Mouse (Mus musculus): Measurements from ENCODE around the gene Ubac2.

Ubac2 gene

DNA sequence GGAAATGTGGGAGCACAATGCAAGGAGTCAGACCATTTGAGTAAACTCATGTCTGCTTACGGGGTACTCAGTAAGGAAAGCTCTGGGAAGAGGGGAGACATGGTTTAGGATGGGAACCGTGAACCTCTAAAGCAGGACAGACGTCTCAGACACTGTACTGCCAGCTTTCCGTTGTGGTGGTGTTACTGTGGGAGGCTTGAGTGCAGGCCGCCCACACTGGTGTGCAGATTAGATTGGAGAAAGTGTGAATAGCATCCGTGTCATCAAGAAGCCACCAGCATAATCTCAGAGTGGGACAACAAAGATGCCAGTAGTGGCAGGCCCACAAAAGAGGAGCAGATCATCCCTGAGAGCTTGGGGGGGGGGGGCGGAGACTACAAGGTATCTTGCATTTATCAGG is 123.8 kb downstream of the Ubac2 start:
- DNase-seq (ENCODE audit: low spot score in 2 of 2) = no peak

DNA sequence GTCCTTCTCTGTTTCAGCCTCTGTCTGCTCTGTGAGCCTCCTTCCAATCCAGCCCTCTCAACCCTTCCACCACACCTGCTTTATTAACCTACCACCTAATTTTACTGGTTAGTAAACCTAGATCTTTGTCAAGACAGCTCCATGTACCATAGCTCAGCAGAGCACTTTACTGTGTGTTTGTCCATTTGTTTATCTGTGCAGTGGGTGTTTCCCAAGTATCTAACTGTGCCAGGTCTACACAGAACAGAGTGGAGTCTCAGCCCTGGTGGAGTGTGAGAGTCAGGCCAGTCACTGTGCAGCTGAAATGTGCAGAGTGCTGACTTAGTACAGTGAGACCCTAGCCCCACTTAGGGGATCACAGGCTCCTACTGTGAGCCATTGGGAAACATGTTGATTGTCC is 125.4 kb downstream of the Ubac2 start:
- DNase-seq (ENCODE audit: low spot score in 2 of 2) = no peak

DNA sequence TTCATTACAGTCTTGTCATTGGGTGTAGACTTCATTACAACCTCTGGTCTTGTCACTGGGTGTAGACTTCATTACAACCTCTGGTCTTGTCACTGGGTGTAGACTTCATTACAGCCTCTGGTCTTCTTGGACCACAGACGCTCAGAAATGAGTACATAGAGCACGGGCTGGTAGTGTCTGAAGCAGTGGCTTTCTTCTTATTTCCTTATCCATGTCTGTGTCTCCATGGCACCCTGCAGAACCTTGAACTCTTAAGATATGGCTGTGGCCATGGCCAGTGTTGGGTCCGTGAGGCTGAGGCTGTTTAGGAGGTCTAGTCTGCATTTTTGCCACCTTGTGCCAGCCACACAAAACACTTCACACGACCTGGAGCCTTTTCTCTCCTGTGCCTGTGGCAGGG is 129.8 kb downstream of the Ubac2 start:
- DNase-seq (ENCODE audit: low spot score in 2 of 2) = no peak

DNA sequence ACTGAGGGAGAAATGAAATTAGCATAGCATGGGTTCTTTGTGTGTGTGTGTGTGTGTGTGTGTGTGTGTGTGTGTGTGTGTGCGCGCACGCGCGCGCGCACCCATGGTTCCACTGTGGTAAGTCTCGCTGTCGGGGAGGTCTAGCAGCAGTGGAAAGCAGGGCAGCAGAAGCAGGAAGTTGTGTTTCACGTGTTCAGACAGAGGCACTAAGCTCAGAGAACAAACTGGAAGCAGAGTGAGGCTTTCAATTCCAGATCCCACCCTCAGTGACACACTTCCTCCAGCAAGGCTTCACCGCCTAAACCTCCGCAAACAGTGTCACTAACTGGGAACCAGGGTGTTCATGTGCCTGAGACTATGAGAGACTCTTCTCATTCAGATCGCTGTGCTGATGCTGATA is 131.1 kb downstream of the Ubac2 start:
- peak in 1 of 2 experiments; percentile 25 for DNase-seq (ENCODE audit: low spot score in 2 of 2)

DNA sequence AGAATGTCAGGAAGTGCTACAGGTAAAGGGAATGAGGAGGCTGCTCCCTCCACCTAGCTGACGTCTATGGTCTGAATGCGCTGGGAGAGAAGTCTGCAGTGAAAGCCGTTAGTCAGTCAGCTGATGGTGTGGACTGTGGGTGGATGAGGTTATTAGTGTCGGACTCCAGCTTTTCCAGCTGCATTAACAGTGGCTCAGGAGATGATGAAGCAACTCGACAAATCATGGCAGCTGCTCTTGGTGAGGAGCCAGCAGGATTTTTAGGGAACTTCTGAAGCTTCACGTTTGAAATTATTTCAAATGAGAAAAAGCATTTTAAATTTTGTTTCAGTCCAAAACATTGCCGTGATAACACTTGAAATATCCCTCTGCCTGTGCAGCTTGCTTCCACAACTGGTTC is 131.9 kb downstream of the Ubac2 start:
- peak in 1 of 2 experiments; percentile 19 for DNase-seq (ENCODE audit: low spot score in 2 of 2)

DNA sequence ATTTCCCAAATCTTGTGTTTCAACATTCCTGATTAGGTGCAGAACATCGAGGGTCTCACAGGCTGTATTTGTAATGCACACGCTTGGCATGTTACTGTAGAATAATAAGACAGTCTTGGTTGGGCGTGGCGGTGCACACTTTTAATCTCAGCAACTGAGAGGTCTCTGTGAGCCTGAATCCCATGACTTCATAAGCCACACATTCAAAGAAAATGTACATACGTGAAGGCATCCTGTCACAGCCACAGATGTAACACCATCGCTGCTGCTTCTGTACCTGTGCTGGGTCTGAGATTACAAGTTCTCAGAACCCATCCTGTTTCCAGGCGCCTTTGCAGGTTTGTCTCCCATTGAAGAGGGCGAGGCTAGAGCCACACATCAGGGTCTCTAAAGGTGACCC is 133.3 kb downstream of the Ubac2 start:
- DNase-seq (ENCODE audit: low spot score in 2 of 2) = no peak

DNA sequence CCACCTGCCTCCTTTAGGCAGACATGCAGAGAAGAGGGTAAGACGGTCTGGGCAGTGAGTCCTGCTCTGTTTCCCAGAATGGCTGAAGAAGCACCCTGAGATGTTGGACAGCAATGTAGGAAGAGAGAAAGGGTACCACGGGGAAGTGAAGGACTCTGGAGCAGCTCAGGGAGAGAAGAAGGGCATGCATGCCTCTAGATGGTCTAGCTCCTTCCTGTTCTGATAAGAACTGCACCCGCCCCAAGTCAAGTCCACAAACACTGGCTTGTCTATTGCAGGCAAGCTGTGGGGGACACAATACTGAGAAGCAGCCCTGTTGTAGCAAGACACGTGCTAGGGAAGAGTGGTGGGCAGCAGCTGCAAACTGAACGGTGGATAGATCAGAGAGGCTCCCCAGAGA is 133.8 kb downstream of the Ubac2 start:
- DNase-seq (ENCODE audit: low spot score in 2 of 2) = no peak

DNA sequence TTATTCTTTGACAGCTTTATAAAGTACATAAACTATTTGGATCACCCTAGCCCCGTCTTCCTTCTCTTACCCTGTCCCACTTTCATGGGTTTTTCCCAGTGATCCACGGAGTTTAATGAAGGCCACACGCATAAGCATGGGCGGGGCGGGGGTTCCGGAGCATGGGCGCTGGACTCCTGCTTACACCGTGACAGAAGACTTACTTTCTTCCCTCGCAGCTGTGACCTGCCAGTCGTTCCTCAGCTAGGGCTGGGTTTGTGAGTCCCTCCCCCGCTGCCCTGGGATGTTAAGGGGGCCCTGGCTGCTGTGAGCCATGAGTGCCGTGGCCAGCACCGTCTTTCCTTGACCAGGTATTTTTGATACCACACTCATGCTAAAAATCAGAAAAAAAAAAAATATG is 134.4 kb downstream of the Ubac2 start:
- no peak for DNase-seq (ENCODE audit: low spot score in 2 of 2)

DNA sequence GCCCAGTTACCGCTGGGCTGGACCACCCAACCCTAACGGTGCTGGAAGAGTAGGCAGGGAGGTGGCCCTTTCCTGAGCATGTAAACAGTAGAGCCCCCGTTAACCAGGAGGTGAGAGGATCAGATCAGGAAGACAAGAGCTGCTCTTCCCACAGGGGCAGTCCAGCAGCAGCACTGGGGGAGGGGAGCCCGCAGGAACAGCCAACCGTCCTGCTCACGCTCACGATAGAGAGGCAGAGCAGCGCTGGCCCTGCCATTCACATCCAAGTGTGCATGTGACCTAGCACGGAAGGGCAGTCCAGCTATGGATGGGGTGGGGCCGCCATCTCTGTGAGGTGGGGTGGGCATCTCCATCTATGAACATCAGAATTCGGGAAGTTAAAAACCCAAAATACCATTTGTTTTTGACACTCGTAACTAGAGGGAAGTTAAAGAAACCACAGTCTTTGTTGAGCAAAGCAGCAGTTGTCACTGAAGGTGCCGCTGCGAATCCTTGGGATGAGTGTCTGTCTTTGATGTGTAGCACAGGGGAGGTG is 135.1 kb downstream of the Ubac2 start:
- no peak for DNase-seq (ENCODE audit: low spot score in 2 of 2)

DNA sequence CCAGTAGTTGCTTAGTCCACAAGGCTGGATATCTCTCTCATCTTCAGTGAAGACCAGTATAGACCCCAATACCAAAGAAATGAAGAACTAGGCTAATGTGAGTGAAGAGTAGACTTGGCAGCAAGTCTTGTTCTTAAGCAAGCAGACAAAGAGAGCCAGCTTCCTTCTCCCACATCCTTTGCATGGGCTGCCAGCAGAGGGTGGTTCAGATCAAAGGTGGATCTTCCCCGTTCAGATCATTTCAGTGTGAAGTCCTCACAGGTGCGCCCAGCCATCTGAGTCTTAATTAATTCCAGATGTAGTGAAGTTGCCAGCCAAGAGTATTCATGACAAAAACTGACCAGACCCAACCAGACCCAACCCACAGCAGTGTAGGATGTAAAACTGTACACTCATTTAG is 139.5 kb downstream of the Ubac2 start:
- DNase-seq (ENCODE audit: low spot score in 2 of 2) = no peak

DNA sequence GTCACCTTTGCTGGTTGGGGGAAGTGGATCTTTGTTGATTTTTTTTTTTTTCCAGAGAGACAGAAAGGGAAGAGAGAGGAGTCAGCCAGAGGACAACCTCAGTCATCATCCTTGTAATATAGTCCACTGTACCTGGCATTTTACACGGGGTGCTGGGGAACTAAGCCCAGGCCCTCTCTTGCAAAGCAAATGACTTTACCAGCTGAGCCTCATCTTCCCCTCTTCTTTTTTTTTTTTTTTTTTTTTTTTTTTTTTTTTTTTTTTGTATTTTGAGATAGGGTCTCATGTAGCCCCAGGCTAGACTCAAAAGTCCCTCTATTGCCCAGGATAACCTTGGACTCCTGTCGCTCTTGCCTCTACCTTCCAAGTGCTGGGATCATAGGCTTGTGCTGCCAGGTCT is 141.0 kb downstream of the Ubac2 start:
- DNase-seq (ENCODE audit: low spot score in 2 of 2) = no peak

DNA sequence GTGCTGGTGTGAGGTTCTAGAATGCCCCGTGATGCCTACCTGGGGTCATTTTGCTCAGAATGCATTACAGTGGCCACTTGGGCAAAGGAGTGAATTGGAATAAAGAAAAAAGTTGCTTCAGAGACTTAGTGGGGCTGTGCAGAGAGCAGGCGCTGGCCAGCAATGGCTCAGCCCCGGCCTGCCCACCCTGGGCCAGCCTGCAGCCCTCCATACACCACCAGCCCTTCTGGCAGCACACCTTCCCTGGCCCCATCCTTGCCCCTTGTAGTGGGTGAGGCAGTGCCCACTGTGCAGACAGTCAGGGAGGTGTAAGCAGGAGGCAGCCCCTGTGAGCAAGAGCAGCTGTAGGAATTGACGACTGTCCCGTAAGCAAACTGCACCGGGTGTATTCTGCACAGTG is 142.1 kb downstream of the Ubac2 start:
- no peak for DNase-seq (ENCODE audit: low spot score in 2 of 2)

DNA sequence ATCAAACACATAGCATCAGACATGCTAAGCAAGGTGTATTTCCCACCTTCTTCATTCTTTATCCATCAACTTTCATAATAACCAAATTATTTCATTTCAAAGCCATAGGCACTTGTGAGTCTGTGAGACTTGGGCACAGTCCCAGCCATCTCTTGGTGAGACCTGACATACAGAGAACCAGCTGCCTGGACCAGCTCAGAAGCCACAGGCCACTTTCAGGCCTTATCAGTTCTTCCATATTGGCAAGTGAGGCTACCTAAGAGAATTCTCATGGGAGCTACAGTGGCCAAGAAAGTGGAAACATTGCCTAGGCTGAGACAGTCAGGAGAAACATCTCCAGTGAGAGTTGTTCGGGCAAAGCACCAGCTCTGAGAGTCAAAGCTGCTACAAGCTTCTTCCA is 144.6 kb downstream of the Ubac2 start:
- no peak for DNase-seq (ENCODE audit: low spot score in 2 of 2)

DNA sequence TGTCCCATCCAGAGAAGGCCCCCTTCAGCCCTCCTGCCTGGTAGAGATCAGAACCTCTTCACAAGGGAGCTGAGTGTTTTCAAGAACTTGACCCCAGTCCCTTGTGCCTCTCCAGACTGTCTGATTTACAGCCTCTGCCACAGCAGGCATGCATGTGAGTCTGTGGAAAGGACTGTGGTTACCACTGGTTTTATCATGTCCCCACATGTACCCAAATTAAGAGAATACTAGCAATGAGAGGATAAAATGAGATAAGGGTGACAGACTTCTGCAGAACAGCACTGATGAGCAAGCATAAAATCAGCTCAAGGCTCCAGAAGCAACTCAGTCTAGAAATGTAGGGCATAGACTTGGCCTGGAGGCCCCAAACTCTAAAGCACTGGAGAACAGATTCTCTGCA is 145.5 kb downstream of the Ubac2 start:
- DNase-seq (ENCODE audit: low spot score in 2 of 2) = no peak

DNA sequence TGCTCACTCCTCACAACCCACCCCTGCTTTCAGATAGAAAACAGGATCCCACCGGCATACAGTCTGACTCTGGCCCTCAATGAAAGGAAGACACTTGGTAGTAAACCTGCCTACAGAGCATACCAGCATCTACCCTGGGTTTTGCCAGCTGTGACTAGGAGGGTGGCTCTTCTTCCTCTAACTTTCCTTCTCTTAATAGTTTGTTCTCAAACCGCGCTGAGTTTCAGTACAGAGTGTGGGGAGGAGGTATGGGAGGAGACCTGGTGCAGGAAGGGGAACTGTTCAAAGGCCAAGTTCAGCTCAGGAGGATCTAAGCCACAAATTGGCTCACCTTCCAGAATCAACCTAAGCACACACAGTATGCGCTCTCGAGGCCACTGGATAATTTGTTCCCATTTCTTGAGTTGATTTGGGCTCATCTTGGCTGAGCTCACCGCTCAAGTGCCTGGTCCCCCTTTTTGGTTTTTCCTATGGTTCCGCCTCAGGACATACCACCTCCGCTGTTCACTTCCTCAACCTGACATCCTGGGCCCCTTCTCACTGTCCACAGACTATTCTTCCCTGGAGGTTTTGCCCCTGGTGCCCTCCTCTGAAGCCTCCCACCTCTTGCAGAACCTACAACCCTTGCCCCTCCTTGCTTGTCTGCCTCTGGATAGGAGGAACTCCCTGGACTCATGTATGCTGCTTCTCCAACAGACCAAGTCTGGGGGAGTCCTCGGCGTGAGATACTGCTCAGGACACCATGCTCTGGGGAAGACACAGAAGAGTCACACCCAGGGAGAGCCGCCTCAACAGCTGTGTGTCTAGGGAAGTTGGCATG is 150.7 kb downstream of the Ubac2 start:
- DNase-seq (ENCODE audit: low spot score in 2 of 2) = no peak

DNA sequence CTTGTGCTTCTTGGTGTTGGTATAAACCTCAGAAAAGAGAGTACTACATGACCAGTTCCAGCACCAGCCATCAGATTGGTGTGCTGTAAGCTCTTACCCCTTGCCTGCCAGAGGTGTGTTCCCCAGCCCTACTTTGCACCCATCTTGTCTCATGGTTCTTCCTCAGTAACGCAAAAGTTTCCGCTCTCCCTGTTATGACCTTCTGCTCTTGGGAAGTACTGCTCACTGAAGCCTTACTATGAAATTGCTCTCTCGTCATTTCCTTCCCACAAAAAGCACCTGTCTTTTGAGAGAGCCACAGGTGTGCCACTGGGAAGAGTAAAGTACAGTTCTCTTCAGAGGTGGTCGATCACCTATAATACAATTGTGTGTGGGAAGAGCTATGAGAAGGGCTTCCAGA is 151.4 kb downstream of the Ubac2 start:
- DNase-seq (ENCODE audit: low spot score in 2 of 2) = no peak

DNA sequence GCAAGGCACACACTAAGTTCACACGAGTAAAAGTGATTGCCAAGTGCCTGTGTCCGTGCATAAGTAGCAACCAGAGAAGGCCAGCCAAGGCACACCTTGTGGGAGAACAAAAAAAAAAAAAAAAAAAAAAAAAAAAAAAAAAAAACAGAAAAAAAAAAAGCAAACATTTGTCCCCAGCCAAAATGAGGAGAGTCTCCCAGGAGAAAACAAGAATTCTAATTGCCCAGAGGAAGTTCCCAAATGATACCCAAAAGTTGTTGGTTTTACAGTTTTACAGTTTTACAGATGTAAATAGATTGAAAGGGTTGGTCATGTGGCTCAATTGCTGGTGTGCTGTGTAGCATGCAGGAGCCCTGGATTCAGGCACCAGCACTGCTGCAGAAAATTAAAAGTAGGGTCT is 153.6 kb downstream of the Ubac2 start:
- DNase-seq (ENCODE audit: low spot score in 2 of 2) = no peak

DNA sequence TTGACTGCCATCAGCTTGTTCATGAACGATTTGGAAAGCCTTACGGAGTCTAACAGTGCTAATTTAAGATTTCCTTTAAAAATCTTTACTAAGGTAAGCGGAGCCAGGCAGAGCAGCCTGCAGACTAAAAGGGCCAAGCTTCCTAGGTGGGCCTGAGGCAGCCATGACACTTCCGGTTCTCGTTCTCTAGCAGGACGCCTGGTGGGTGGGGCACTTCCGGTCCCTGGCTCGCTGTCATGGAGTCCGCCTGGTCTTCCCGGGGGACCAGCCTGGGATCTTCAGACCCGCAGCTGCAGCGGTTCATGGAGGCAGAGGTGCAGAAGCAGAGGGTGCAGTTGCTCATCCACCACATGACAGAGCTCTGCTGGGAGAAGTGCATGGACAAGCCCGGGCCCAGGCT is 156.0 kb downstream of the Ubac2 start, which contains the start of gene Timm8a2:
Gene Timm8a2 (plus strand): TSS at position 224 of the 400 bp plus-strand sequence.
- no peak for DNase-seq (ENCODE audit: low spot score in 2 of 2)

DNA sequence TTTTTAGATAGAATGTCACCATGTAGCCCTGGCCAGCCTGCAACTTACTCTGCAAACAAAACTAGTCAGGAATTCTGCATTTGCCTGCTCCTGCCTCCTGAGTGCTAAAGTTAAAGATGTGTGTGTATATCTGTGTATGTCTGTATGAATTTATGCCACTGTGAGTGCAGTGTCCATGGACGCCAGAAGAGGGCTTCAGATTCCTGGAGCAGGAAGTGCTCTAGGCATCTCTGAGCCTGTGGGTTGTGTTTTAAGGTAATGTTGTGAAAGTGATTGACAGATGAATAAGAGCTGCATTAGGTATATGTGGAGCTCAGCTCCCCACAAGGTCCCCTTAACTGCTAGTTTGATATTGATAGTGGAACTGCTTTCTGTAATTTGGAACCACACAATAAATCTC is 156.8 kb downstream of the Ubac2 start:
- DNase-seq (ENCODE audit: low spot score in 2 of 2) = no peak

DNA sequence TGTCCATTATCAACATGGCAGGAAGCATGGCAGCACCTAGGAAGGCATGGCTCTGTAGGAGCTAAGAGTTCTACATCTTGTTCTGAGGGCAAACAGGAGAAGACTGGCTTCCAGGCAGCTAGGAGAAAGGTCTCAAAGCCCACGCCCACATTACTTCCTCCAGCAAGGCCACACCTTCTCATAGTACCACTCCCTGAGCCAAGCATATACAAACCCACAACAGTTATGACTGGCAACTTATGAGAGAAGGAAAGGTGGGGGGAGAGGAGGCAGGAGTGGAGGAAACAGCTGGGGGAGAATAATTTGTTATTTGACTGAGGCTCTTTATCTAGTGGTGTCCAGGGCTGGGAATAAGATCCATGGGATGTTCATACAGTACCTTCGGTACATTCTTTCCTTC is 157.4 kb downstream of the Ubac2 start:
- DNase-seq (ENCODE audit: low spot score in 2 of 2) = no peak

DNA sequence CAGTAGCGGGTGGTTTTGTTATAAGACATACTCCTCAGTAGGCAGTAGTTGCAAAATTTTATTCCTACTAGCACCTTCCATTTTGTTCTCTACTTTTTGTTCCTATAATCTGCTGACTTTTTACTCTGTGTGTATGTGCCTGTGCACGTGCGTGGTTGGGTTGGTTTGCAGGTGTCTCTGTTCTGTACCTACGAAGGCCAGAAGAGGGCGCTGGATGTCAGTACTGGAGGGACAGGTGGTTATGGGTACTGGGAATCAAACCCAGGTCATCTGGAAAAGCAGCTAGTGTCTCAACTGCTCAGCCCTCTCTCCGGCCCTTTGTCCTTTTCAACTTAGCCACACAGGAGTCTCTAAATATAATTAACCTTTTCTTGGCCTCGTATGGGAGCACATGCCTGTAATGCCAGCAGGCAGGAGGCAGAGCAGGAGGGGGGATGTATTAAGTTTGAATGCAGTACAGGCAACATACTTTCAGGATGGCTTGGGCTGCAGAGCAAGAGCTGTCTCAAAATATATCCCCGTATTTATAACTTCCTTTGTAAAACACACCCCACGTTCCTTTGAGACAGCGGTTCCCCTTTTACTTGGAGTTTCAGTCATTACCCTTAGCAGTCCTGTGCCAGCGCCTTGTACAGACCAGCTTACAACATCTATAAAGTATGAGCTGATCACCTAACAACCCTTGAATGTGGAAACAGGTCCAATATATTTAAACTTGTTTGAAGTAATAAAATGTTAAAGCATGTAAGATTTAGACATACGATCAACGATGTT is 160.6 kb downstream of the Ubac2 start:
- DNase-seq (ENCODE audit: low spot score in 2 of 2) = no peak

DNA sequence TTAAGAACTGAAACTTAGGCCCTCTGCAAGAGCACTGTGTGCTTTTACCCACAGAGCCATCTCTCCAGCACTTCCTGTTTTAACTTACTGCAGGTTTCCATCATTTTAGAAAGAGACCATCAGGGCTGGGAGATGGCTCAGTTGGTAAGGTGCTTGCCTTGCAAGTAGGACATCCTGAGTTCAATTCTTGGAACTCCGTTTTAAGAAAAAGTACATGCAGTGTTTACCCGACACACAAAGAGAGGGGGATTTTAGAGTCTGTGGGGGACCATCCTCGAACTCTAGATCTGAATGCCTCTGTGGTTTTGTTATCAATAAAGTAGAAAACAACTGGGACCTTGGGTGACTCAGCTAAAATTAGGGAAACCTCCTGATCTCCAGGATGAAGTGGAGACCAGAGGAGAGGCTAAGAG is 163.0 kb downstream of the Ubac2 start:
- DNase-seq (ENCODE audit: low spot score in 2 of 2) = no peak

DNA sequence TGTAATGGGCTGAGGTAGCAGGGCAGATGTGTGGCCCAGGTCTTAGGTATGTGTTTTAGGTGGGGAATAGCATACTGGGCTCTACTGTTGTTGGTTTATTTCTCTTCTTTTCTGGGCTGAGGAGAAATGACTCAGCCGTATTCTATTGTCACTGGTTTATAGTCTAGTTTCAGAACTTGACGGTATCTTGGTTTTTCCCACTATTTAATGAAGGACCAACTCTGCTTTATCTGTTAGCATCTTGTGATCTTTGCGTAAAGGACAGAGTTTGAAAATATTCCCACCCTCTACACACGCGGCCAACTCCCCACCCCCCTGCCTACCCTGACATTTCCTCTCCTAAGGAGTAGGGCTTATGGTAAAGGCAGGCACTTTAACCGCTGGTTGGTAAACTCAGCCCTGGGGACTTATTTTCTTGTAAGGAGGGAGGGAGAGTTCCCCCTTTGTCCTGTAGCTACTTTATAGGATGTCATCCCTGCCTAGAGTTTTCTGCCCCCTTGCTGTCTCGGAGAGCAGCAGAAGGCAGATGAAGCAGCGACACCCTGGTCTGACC is 163.8 kb downstream of the Ubac2 start:
- DNase-seq (ENCODE audit: low spot score in 2 of 2) = no peak

Data from left cerebral cortex, adult 9 months (tissue).